Mouse (Mus musculus) neural tube, embryonic 14.5 days (tissue): Measurements from ENCODE around the gene Tpst2. TPM values are rescaled to one million over a fixed set of nuclear protein-coding genes. Genes with fewer than 3 reads are reported as not detected.

Experiments used
- ATAC-seq: fragments of 200-750 bp; cut with Nextera tagmentation; 2 replicates; pipeline ENCODE4 v1.8.0; 2017; ENCODE audit warnings: low read depth, mild to moderate bottlenecking, moderate TSS enrichment, moderate library complexity
- H3K27ac ChIP-seq: fragments of 300-500 bp; sonication (generic); 2 replicates; pipeline ENCODE4 v1.5.1; 2014; ENCODE audit warnings: low read depth, mild to moderate bottlenecking, control low read depth, low read length, moderate library complexity, mixed read lengths
- H3K27me3 ChIP-seq: fragments of 300-500 bp; sonication (generic); 2 replicates; pipeline ENCODE4 v1.6.1; 2014; ENCODE audit warnings: low read length; ENCODE audit not compliant: control insufficient read depth, insufficient read depth
- H3K36me3 ChIP-seq: fragments of 300-500 bp; sonication (generic); 2 replicates; pipeline ENCODE4 v1.6.1; 2014; ENCODE audit warnings: low read length, mixed read lengths; ENCODE audit not compliant: control insufficient read depth, insufficient read depth
- H3K4me1 ChIP-seq: fragments of 300-500 bp; sonication (generic); 2 replicates; pipeline ENCODE4 v1.6.1; 2014; ENCODE audit warnings: low read length; ENCODE audit not compliant: control insufficient read depth, insufficient read depth
- H3K4me2 ChIP-seq: fragments of 300-500 bp; sonication (generic); 2 replicates; pipeline ENCODE4 v1.6.1; 2014; ENCODE audit warnings: mild to moderate bottlenecking, low read depth, low read length, control low read depth
- H3K4me3 ChIP-seq: fragments of 300-500 bp; sonication (generic); 2 replicates; pipeline ENCODE4 v1.5.1; 2014; ENCODE audit warnings: low read depth, low read length, control low read depth, mixed read lengths
- H3K9ac ChIP-seq: fragments of 300-500 bp; sonication (generic); replicated peaks from 2 replicates; pipeline ENCODE4 v1.6.1; 2014; ENCODE audit warnings: low read depth, mild to moderate bottlenecking, control low read depth, low read length, mixed read lengths
- H3K9me3 ChIP-seq: fragments of 300-500 bp; sonication (generic); 2 replicates; pipeline ENCODE4 v1.6.1; 2016; ENCODE audit warnings: low read length; ENCODE audit not compliant: control insufficient read depth
- WGBS: fragments of 180-500 bp; shearing (Covaris S2); extraction: QIAGEN DNeasy Blood & Tissue Kit; methylation state at CpG from one replicate; pipeline ENCODE4 v1.1.7; 2014; 5-methylcytosine and 5-hydroxymethylcytosine counted together
- polyA plus RNA-seq: library from polyadenylated mRNA; unstranded; fragments of >200 nt; fragmentation: Nextera tagmentation; extraction: Ambion mirVana; gene quantifications from 2 replicates; pipeline ENCODE4 v1.2.1, GENCODE M21; 2014

Tpst2 gene
- polyA plus RNA-seq, 1 experiment from 2014 or later: 27.1 TPM

- peaks cover 26% of the 10 kb centered on the region for H3K4me1 ChIP-seq
- H3K4me2 ChIP-seq: no peak overlapping the region
- no peaks in the 10 kb centered on the region for H3K9me3 ChIP-seq
- H3K36me3 ChIP-seq: no peaks in the 10 kb centered on the region
- no peak overlapping the region for H3K4me3 ChIP-seq
- peak overlapping the region; percentile 92 for H3K27ac ChIP-seq
- no peaks in the 10 kb centered on the region for H3K27me3 ChIP-seq
- 31% methylated on average over 3 of the region's 3 CpGs for WGBS
- H3K9ac ChIP-seq: no peak overlapping the region
- ATAC-seq: no peak
These were observed 37.6 kb upstream of the Tpst2 start for GRCm38 (mm10) chr5:112238781-112239482.

- Histone ChIP-seq H3K27ac (no peak overlapping the region), H3K27me3 (no peaks in the 10 kb centered on the region), H3K9me3 (no peaks in the 10 kb centered on the region), H3K9ac (no peak overlapping the region), H3K4me2 (peak overlapping the region; percentile 16; the same call in 1 of the 2 replicates), H3K4me1 (peaks cover 26% of the 10 kb centered on the region), H3K36me3 (no peaks in the 10 kb centered on the region), H3K4me3 (no peak overlapping the region)
- WGBS: 2% methylated on average over 10 of the region's 10 CpGs
- peak; percentile 35; the same call in 1 of the 2 replicates for ATAC-seq
These were observed 35.7 kb upstream of the Tpst2 start for GRCm38 (mm10) chr5:112240761-112241160.

GRCm38 (mm10) chr5:112241849-112242248 lies 34.6 kb upstream of the Tpst2 start:
- no peaks in the 10 kb centered on the region for H3K9me3 ChIP-seq
- no peak for ATAC-seq
- H3K27me3 ChIP-seq: no peaks in the 10 kb centered on the region
- H3K4me3 ChIP-seq: no peak overlapping the region
- H3K4me2 ChIP-seq: no peak overlapping the region
- 73% methylated on average over 2 of the region's 2 CpGs for WGBS
- H3K4me1 ChIP-seq: peaks cover 21% of the 10 kb centered on the region
- no peak overlapping the region for H3K27ac ChIP-seq
- H3K36me3 ChIP-seq: no peaks in the 10 kb centered on the region
- no peak overlapping the region for H3K9ac ChIP-seq

GRCm38 (mm10) chr5:112242361-112242778 lies 34.1 kb upstream of the Tpst2 start:
- ATAC-seq: no peak
- WGBS: 52% methylated on average over 5 of the region's 5 CpGs
- Histone ChIP-seq H3K9ac (no peak overlapping the region), H3K4me3 (no peak overlapping the region), H3K27me3 (no peaks in the 10 kb centered on the region), H3K4me2 (no peak overlapping the region), H3K9me3 (no peaks in the 10 kb centered on the region), H3K27ac (no peak overlapping the region), H3K4me1 (peaks cover 16% of the 10 kb centered on the region), H3K36me3 (no peaks in the 10 kb centered on the region)

GRCm38 (mm10) chr5:112243041-112243440 lies 33.5 kb upstream of the Tpst2 start:
- no peak overlapping the region for H3K4me3 ChIP-seq
- H3K27ac ChIP-seq: no peak overlapping the region
- H3K9me3 ChIP-seq: no peaks in the 10 kb centered on the region
- 54% methylated on average over 5 of the region's 5 CpGs for WGBS
- no peak overlapping the region for H3K4me2 ChIP-seq
- H3K9ac ChIP-seq: no peak overlapping the region
- no peaks in the 10 kb centered on the region for H3K36me3 ChIP-seq
- ATAC-seq: no peak
- peaks cover 9% of the 10 kb centered on the region; the same call in 1 of the 2 replicates for H3K4me1 ChIP-seq
- no peaks in the 10 kb centered on the region for H3K27me3 ChIP-seq

GRCm38 (mm10) chr5:112243539-112244274 lies 32.8 kb upstream of the Tpst2 start:
- no peak overlapping the region for H3K9ac ChIP-seq
- H3K36me3 ChIP-seq: no peaks in the 10 kb centered on the region
- no peak overlapping the region for H3K4me2 ChIP-seq
- no peaks in the 10 kb centered on the region for H3K27me3 ChIP-seq
- H3K9me3 ChIP-seq: no peaks in the 10 kb centered on the region
- H3K4me3 ChIP-seq: no peak overlapping the region
- H3K4me1 ChIP-seq: peaks cover 5% of the 10 kb centered on the region; the same call in 1 of the 2 replicates
- WGBS: 70% methylated on average over 10 of the region's 10 CpGs
- ATAC-seq: no peak
- no peak overlapping the region for H3K27ac ChIP-seq

GRCm38 (mm10) chr5:112244275-112244562 lies 32.3 kb upstream of the Tpst2 start:
- H3K4me2 ChIP-seq: no peak overlapping the region
- WGBS: 93% methylated on average over 1 of the region's 1 CpGs
- no peaks in the 10 kb centered on the region for H3K27me3 ChIP-seq
- no peaks in the 10 kb centered on the region for H3K9me3 ChIP-seq
- no peaks in the 10 kb centered on the region; the same call in 1 of the 2 replicates for H3K4me1 ChIP-seq
- H3K4me3 ChIP-seq: no peak overlapping the region
- no peak for ATAC-seq
- H3K27ac ChIP-seq: no peak overlapping the region
- H3K9ac ChIP-seq: no peak overlapping the region
- no peaks in the 10 kb centered on the region for H3K36me3 ChIP-seq

- H3K4me2 ChIP-seq: no peak overlapping the region
- H3K4me1 ChIP-seq: no peaks in the 10 kb centered on the region
- 53% methylated on average over 8 of the region's 8 CpGs for WGBS
- no peaks in the 10 kb centered on the region for H3K27me3 ChIP-seq
- H3K9ac ChIP-seq: no peak overlapping the region
- H3K4me3 ChIP-seq: no peak overlapping the region
- H3K9me3 ChIP-seq: no peaks in the 10 kb centered on the region
- H3K27ac ChIP-seq: no peak overlapping the region
- H3K36me3 ChIP-seq: no peaks in the 10 kb centered on the region
- no peak for ATAC-seq
These were observed 31.4 kb upstream of the Tpst2 start for GRCm38 (mm10) chr5:112244890-112245615.

GRCm38 (mm10) chr5:112247399-112247798 lies 29.1 kb upstream of the Tpst2 start:
- Histone ChIP-seq H3K27me3 (no peaks in the 10 kb centered on the region), H3K36me3 (no peaks in the 10 kb centered on the region), H3K4me2 (no peak overlapping the region), H3K4me1 (no peaks in the 10 kb centered on the region), H3K27ac (no peak overlapping the region), H3K4me3 (no peak overlapping the region), H3K9me3 (no peaks in the 10 kb centered on the region), H3K9ac (no peak overlapping the region)
- WGBS: 58% methylated on average over 8 of the region's 8 CpGs
- no peak for ATAC-seq
